Mouse (Mus musculus) forebrain, embryonic 12.5 days (tissue): Measurements from ENCODE around the gene Adad1. TPM values are rescaled to one million over a fixed set of nuclear protein-coding genes. Genes with fewer than 3 reads are reported as not detected.

Experiments
- ATAC-seq: fragments of 200-750 bp; cut with Nextera tagmentation; 2 replicates; pipeline ENCODE4 v1.8.0; 2017; ENCODE audit warnings: moderate TSS enrichment; ENCODE audit not compliant: low FRiP score
- H3K27ac ChIP-seq: fragments of 300-500 bp; sonication (generic); 2 replicates; pipeline ENCODE4 v1.5.1; 2016; ENCODE audit warnings: mild to moderate bottlenecking
- H3K27me3 ChIP-seq: fragments of 300-500 bp; sonication (generic); 2 replicates; pipeline ENCODE4 v1.6.1; 2016; ENCODE audit warnings: mild to moderate bottlenecking
- H3K36me3 ChIP-seq: fragments of 300-500 bp; sonication (generic); replicated peaks from 2 replicates; pipeline ENCODE4 v1.6.1; 2016; ENCODE audit warnings: mild to moderate bottlenecking
- H3K4me1 ChIP-seq: fragments of 300-500 bp; sonication (generic); 2 replicates; pipeline ENCODE4 v1.6.1; 2016
- H3K4me2 ChIP-seq: fragments of 300-500 bp; sonication (generic); 2 replicates; pipeline ENCODE4 v1.6.1; 2016; ENCODE audit warnings: mild to moderate bottlenecking, moderate library complexity
- H3K4me3 ChIP-seq: fragments of 300-500 bp; sonication (generic); replicated peaks from 2 replicates; pipeline ENCODE4 v1.5.1; 2016; ENCODE audit warnings: mild to moderate bottlenecking
- H3K9ac ChIP-seq: fragments of 300-500 bp; sonication (generic); 2 replicates; pipeline ENCODE4 v1.6.1; 2016; ENCODE audit warnings: mild to moderate bottlenecking
- H3K9me3 ChIP-seq: fragments of 300-500 bp; sonication (generic); 2 replicates; pipeline ENCODE4 v1.6.1; 2016
- WGBS: fragments of 180-500 bp; shearing (Covaris S2); methylation state at CpG from one replicate; pipeline ENCODE4 v1.1.7; 2016; 5-methylcytosine and 5-hydroxymethylcytosine counted together
- polyA plus RNA-seq: library from polyadenylated mRNA; unstranded; fragments of >200 nt; fragmentation: Nextera tagmentation; extraction: Ambion mirVana; gene quantifications from 2 replicates; pipeline ENCODE4 v1.2.1, GENCODE M21; 2016

Gene Adad1
- polyA plus RNA-seq = 0.22 and 0.56 TPM in 2 replicates

DNA sequence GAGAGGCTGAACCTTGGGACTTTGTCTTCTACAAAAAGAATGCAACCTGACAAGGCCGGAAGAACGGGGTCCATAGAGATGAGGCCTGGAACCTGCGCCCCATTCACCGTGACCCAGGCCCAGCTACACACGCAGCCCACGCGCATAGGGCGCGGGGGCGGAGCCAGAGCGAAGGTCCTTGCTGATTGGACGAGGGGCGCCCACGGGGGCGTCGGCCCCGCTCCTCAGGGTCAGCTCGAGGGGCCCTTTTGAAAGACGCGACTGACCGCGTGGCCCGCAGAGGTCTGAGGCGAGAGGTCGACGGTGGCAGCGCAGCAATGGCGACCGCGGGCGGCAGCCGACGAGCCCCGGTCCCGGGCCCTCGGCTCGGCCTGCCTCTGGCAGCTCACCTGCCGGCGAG is at the start of gene Adad1:
Gene Adad1, plus strand, starts transcription at position 122 of the 400 bp plus-strand sequence.
- 58% methylated on average over 39 of the region's 39 CpGs for WGBS
- Histone ChIP-seq H3K4me1 (no peaks in the 10 kb centered on the region), H3K4me3 (peak within 1 kb of the TSS; percentile 20), H3K27me3 (no peaks in the 10 kb centered on the region), H3K9ac (no peak within 1 kb of the TSS), H3K9me3 (peaks cover 18% of the 10 kb centered on the region), H3K27ac (no peak within 1 kb of the TSS), H3K36me3 (no peaks in the 10 kb centered on the region), H3K4me2 (peak within 1 kb of the TSS; percentile 31)
- 0 out of 2 replicates have a peak, but pooled peaks have one; percentile 30 for ATAC-seq

DNA sequence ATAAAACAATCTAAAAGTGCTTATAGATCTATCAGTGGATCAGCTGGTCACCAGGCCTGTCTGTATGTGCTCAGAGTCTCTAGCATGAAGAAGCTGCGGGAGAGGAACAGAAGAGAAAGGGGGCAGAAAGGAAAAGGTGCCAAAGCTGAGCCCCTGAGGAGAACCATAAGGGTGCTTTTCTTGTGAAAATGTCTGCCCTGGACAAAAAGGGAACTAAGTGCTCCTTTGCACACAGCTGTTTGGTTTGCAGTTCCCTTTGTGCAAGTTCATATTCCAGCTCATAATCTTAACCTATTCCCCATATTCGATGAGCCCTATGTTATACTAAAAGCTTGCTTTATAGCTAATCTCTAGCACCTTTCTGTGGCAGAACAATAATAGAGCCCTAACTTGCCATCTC is 25.3 kb upstream of the Adad1 start:
- Histone ChIP-seq H3K27ac (no peak overlapping the region), H3K27me3 (no peaks in the 10 kb centered on the region), H3K4me1 (no peaks in the 10 kb centered on the region), H3K36me3 (peaks cover 25% of the 10 kb centered on the region), H3K9me3 (no peaks in the 10 kb centered on the region), H3K9ac (no peak overlapping the region), H3K4me3 (no peak overlapping the region), H3K4me2 (no peak overlapping the region)
- ATAC-seq = no peak
- 87% methylated on average over 2 of the region's 2 CpGs for WGBS

DNA sequence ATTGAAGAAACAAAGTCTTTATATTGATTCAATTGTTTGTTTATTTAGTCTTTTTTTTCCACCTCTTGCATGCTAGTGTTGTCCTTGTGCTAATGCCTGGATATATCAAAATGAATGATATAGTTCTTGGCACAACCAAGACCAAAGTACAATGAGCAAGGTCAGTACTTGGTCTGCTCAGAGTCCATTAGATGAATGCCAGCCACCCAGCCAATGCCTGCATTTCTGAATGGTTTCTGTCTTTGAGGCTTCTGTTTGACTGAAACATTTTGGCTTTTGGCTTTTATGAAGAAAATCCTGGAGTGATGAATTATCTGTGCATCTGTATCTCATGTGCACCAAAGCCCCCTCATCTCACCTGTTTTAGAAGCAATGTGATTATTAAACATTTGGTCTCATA is 23.5 kb upstream of the Adad1 start:
- no peaks in the 10 kb centered on the region for H3K27me3 ChIP-seq
- H3K4me3 ChIP-seq = no peak overlapping the region
- H3K9ac ChIP-seq = no peak overlapping the region
- H3K4me1 ChIP-seq = no peaks in the 10 kb centered on the region
- H3K9me3 ChIP-seq = no peaks in the 10 kb centered on the region
- H3K4me2 ChIP-seq = no peak overlapping the region
- no peak overlapping the region for H3K27ac ChIP-seq
- no peak for ATAC-seq
- peaks cover 23% of the 10 kb centered on the region for H3K36me3 ChIP-seq

DNA sequence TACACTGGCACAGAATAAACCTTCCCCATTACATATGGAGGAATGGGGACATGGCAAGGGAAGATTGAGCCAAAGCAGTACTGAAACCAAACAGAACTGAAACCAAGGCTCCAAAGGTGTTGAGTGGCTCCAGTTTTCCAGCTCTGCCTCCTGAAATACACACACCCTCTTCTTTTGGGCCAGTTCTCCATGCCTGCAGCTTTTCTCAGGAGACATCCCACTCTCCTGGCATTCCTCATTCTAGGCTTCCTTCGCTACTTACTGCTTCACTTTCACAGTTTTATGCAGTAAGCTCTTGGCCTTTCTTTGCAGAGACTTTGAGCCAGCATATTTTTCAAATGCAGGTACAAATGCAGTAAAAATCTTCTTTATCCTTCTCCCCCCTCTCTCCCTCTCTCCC is 11.8 kb upstream of the Adad1 start:
- Histone ChIP-seq H3K4me1 (no peaks in the 10 kb centered on the region), H3K27me3 (no peaks in the 10 kb centered on the region), H3K27ac (no peak overlapping the region), H3K9me3 (no peaks in the 10 kb centered on the region), H3K36me3 (peaks cover 20% of the 10 kb centered on the region), H3K4me2 (no peak overlapping the region), H3K9ac (no peak overlapping the region), H3K4me3 (no peak overlapping the region)
- WGBS = 90% methylated on average over 1 of the region's 1 CpGs
- no peak for ATAC-seq

DNA sequence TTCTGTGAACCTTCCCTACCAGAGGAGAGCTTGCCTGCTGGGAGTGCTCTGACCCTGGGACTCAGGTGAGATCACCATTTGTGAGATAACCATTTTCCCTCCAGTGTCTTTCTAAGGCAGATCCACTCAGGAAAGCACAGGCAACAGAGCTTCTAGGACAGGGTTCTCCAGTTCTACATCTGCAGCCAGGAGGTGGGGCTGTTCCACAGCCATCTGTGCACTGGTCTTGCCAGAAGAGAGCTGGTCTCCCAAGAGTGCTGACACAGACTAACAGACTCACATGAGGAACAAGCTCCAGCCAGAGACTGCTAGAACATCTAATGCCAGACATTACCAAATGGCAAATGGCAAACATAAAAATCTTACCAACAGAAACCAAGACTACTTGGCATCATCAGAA is 9.9 kb downstream of the Adad1 start:
- H3K36me3 ChIP-seq = no peaks in the 10 kb centered on the region
- no peak overlapping the region for H3K4me2 ChIP-seq
- no peak for ATAC-seq
- no peaks in the 10 kb centered on the region for H3K9me3 ChIP-seq
- no peaks in the 10 kb centered on the region for H3K27me3 ChIP-seq
- no peak overlapping the region for H3K9ac ChIP-seq
- H3K4me3 ChIP-seq = no peak overlapping the region
- no peak overlapping the region for H3K27ac ChIP-seq
- H3K4me1 ChIP-seq = no peaks in the 10 kb centered on the region

DNA sequence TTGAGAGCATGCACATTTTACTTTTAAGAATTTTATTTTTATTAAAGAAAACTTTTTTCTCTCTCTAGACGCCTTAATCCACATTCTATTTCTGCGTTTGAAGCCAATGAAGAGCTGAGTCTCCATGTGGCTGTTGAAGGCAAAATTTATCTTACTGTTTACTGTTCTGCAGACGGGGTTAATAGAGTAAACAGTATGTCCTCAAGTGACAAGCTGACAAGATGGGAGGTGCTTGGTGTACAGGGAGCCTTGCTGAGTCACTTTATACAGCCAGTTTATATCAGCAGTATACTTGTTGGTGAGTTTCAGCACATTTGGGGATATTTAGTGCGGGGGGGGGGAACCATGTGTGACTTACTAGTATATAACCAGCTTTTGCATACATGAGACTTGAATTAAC is 21.5 kb downstream of the Adad1 start:
- Histone ChIP-seq H3K9me3 (no peaks in the 10 kb centered on the region), H3K27ac (no peak overlapping the region), H3K9ac (no peak overlapping the region), H3K27me3 (no peaks in the 10 kb centered on the region), H3K4me1 (no peaks in the 10 kb centered on the region), H3K36me3 (no peaks in the 10 kb centered on the region), H3K4me2 (no peak overlapping the region), H3K4me3 (no peak overlapping the region)
- no peak for ATAC-seq
- 89% methylated on average over 4 of the region's 4 CpGs for WGBS

DNA sequence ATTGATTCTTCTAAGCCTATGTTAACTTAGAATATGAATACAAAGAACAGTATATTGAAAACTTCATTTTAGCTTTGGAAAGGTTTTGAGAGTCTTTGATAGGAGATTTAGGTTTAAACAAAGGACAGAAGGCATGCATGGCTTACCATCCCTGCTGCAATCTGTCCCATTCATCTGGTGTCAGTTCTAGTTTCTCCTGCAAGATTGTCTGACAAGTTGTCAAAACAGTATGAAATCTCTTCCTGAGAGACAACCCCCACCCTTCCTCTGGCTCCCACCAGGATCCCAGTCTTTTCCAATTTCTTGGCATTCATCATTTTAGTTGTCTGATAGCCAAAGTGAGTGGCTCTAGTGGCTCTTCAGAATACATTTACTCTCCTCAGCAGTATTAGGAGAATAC is 27.4 kb downstream of the Adad1 start:
- Histone ChIP-seq H3K4me2 (no peak overlapping the region), H3K27me3 (no peaks in the 10 kb centered on the region), H3K4me3 (no peak overlapping the region), H3K9ac (no peak overlapping the region), H3K36me3 (no peaks in the 10 kb centered on the region), H3K27ac (no peak overlapping the region), H3K9me3 (no peaks in the 10 kb centered on the region), H3K4me1 (no peaks in the 10 kb centered on the region)
- no peak for ATAC-seq

DNA sequence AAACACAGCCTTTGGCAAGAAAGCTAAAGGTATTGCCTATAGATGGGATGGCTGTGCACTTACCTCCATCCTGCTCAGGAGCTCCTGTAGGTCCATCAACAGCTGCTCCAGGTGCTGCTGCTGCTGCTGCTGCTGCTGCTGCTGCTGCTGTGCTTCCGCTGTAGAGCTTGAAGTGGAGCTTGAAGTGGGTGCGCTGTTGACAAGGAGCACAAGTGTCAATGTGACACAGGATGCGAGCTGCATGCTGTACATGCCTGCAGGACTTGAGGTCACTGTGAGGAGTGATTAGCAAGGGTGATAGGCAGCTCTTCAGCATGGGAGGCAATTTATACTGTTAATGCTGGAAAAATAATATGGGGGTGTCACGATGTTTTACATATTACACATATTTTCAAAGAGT is 62.3 kb downstream of the Adad1 start, which contains the start of gene Il2:
Gene Il2, minus strand, starts transcription at position 305 of the 400 bp plus-strand sequence.
- H3K9ac ChIP-seq = no peak within 1 kb of the TSS
- H3K27ac ChIP-seq = no peak within 1 kb of the TSS
- no peak within 1 kb of the TSS for H3K4me3 ChIP-seq
- no peaks in the 10 kb centered on the region for H3K9me3 ChIP-seq
- ATAC-seq = no peak
- no peak within 1 kb of the TSS for H3K4me2 ChIP-seq
- H3K27me3 ChIP-seq = no peaks in the 10 kb centered on the region
- H3K36me3 ChIP-seq = no peaks in the 10 kb centered on the region
- 85% methylated on average over 4 of the region's 4 CpGs for WGBS
- H3K4me1 ChIP-seq = no peaks in the 10 kb centered on the region

DNA sequence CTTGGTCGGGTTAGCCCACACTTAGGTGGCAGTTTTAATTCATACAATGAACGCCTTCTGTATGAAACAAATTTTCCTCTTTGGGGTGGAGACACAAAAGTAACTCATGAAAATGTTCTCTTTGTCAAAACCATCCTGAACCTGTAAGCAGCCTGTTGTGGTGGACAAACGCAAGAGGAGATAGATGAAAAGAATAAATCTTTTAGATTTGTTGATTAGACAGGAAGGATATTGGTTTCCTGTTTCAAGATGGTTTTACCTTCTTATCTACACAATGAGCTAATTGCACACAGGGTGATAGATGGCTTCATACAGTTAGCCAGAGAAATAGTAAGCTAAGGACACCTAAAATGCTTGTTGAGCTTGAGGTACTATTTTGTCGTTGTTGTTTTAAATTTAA is 62.8 kb downstream of the Adad1 start:
- Histone ChIP-seq H3K9ac (no peak overlapping the region), H3K9me3 (no peaks in the 10 kb centered on the region), H3K4me1 (no peaks in the 10 kb centered on the region), H3K27me3 (no peaks in the 10 kb centered on the region), H3K4me3 (no peak overlapping the region), H3K36me3 (no peaks in the 10 kb centered on the region), H3K4me2 (no peak overlapping the region), H3K27ac (no peak overlapping the region)
- WGBS = 87% methylated on average over 4 of the region's 4 CpGs
- ATAC-seq = no peak

DNA sequence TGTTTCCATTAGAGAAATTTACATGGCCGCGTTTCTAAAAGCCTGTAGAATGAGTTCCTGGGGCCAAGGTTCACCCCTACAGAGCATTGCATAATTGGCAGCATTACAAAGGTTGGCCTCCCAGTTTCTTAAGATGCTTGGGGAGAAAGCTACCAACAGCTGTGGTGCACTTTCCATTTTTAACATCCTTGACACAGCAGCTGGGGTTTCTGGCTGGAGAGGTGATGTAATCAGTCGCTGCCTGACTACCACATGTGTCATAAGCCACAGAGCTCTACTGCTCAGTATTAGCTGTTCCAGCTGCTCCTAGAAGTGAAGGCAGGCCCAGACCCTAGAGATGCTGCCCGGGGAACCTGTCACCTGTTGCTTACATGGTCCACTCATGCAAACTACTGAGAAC is 64.9 kb downstream of the Adad1 start:
- no peaks in the 10 kb centered on the region for H3K4me1 ChIP-seq
- WGBS = 62% methylated on average over 4 of the region's 4 CpGs
- no peaks in the 10 kb centered on the region for H3K36me3 ChIP-seq
- no peak overlapping the region for H3K27ac ChIP-seq
- no peaks in the 10 kb centered on the region for H3K9me3 ChIP-seq
- ATAC-seq = no peak
- no peak overlapping the region for H3K4me3 ChIP-seq
- H3K27me3 ChIP-seq = no peaks in the 10 kb centered on the region
- no peak overlapping the region for H3K4me2 ChIP-seq
- no peak overlapping the region for H3K9ac ChIP-seq

DNA sequence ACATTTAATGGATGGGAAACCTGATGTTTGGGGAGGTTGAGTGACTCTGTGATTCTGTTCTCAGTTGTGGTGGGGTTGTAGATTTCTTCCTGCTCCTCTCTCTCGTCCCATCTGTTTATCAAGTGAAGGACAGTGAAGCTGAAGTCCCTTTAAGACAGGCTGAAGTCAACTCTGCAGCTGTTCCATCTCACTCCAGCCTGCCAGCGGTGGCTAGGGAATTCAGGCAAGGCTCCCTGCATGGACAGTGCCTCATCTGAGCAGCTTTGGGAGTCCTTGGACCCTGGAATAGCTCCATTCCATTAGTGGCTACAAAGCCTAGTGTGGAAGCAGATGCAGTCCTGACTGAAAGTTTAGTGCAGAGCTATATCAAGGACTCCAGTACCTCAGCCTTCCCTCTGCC is 65.7 kb downstream of the Adad1 start:
- H3K9me3 ChIP-seq = no peaks in the 10 kb centered on the region
- WGBS = 75% methylated on average over 2 of the region's 2 CpGs
- H3K4me2 ChIP-seq = no peak overlapping the region
- H3K27me3 ChIP-seq = no peaks in the 10 kb centered on the region
- H3K36me3 ChIP-seq = no peaks in the 10 kb centered on the region
- H3K27ac ChIP-seq = no peak overlapping the region
- ATAC-seq = no peak
- no peaks in the 10 kb centered on the region for H3K4me1 ChIP-seq
- no peak overlapping the region for H3K4me3 ChIP-seq
- no peak overlapping the region for H3K9ac ChIP-seq

DNA sequence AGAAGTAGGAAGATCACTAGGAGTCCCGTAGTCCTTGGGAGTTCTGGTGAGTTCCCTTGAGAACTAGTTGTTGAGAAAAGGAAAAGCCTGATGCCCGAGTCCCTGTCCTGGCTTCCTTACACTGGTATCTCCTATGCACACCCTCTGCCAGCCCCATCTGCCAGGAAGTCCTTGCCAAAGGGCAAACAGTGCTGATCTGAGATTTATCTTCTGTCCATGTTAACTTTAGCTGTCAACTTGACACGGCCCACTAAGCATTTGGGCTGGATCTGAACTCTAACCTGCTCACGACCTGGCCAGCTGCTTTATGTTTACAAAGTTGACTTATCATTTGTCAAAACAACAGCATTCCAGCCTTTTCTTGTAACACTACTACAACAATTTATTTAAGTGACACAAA is 73.9 kb downstream of the Adad1 start:
- Histone ChIP-seq H3K4me3 (no peak overlapping the region), H3K4me2 (no peak overlapping the region), H3K9ac (no peak overlapping the region), H3K9me3 (no peaks in the 10 kb centered on the region), H3K27ac (no peak overlapping the region), H3K27me3 (no peaks in the 10 kb centered on the region), H3K4me1 (no peaks in the 10 kb centered on the region), H3K36me3 (no peaks in the 10 kb centered on the region)
- 80% methylated on average over 4 of the region's 4 CpGs for WGBS
- no peak for ATAC-seq

DNA sequence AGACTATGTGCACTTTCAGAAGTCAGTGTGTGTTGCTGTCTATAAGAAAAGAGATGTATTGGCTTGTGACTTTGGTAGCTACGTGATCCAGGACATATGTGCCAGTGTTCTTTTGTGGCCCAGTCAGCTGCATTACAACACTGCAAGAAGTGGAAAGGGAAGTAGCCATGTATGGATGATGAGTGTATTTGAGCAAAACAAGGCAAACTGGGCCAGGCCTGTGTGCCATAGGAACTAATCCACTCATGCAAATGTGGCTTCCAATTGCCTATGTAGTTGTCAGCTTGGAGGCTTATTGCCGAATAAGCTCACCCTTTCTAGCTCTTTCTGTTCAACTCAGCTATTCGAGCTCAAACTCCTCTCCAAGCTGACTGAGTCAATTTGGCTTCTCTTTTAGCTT is 75.9 kb downstream of the Adad1 start:
- Histone ChIP-seq H3K36me3 (no peaks in the 10 kb centered on the region), H3K9me3 (no peaks in the 10 kb centered on the region), H3K4me1 (no peaks in the 10 kb centered on the region), H3K27ac (no peak overlapping the region), H3K4me2 (no peak overlapping the region), H3K9ac (no peak overlapping the region), H3K27me3 (no peaks in the 10 kb centered on the region), H3K4me3 (no peak overlapping the region)
- no peak for ATAC-seq
- WGBS = 79% methylated on average over 3 of the region's 3 CpGs
